Mouse (Mus musculus) splenic B cell, adult 2 months (primary cell): ENCODE data around the gene Zfp119b.

Experiments used
- DNase-seq: peaks from one replicate; pipeline ENCODE4 v3.0.0-alpha.2; 2011; ENCODE audit warnings: low read depth, low spot score
- H3K27me3 ChIP-seq: 2 replicates; pipeline ENCODE4 v1.6.1; 2012; ENCODE audit warnings: mild to moderate bottlenecking, low read length, moderate library complexity, mixed read lengths; ENCODE audit not compliant: control insufficient read depth, poor library complexity, insufficient read depth, severe bottlenecking
- H3K36me3 ChIP-seq: 2 replicates; pipeline ENCODE4 v1.6.1; 2012; ENCODE audit warnings: mild to moderate bottlenecking, low read length, moderate library complexity, mixed read lengths; ENCODE audit not compliant: control insufficient read depth, poor library complexity, insufficient read depth, severe bottlenecking

Gene Zfp119b

DNA sequence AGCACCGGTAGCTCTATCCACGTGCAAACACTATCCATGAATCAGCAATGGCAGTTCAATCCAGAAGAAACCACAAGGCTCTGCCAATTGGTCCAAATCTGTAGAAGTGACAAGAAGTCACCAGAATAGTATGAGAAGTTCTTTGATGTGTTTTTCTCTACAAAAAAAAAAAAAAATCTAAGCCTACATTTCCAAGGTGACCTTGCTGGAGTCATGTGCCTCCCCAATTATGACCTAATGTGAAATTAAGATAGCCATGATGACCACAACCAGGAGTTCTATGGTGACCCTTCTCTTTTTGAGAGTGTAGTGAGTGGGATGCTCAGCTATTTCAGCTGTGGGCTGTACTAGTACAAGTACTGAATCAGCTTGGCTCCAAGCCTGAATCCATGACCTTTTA, at the start of gene Zfp119b:
Gene Zfp119b (minus strand): TSS at position 101 of the 400 bp plus-strand sequence.
- no peaks in the 10 kb centered on the region for H3K27me3 ChIP-seq
- H3K36me3 ChIP-seq = no peaks in the 10 kb centered on the region
- no peak for DNase-seq

DNA sequence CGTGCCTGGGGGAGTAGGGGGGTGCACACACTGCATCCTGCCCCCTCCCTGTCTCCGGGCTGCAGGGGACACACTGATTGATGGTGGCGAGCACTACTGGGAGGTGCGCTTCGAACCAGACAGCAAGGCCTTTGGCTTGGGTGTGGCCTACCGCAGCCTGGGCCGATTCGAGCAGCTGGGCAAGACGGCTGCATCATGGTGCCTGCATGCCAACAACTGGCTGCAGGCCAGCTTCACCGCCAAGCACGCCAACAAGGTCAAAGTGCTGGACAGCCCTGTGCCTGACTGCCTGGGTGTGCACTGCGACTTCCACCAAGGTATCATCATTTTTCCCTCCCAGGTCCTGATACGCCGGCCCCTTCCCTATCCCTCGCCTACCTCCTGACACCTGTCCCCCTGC, 46.7 kb upstream of the Zfp119b start:
- DNase-seq = no peak
- no peaks in the 10 kb centered on the region for H3K36me3 ChIP-seq
- H3K27me3 ChIP-seq = no peaks in the 10 kb centered on the region; the same call in 1 of the 2 replicates

DNA sequence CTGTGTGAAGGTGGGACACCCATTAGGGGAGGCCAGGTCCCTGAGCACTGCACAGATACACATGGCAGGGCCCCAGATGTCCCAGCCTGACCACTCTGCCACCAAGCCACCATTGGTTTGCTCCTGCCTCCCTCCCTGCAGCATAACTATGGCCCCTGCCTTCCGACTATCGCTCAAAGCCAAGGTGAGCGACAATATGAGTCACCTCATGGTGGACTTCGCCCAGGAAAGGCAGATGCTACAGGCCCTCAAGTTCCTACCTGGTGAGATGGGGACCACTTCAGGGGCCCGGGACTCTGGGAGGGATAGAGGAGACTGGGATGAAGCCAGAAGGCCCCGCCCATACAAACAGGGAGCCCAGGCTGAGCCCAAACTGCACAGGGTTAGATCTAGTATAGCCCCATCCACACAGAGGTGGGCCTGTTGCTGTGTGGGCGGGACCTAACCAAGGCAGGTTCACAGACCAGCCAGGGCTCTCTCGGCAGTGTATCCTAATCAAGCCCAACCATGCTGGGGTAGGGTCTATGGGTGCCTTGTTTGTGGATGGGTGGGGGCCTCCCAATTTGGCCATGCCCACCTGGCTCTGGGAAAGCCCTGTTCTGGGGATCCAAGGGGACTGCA, 41.1 kb upstream of the Zfp119b start:
- Histone ChIP-seq H3K27me3 (no peaks in the 10 kb centered on the region), H3K36me3 (no peaks in the 10 kb centered on the region)
- no peak for DNase-seq

DNA sequence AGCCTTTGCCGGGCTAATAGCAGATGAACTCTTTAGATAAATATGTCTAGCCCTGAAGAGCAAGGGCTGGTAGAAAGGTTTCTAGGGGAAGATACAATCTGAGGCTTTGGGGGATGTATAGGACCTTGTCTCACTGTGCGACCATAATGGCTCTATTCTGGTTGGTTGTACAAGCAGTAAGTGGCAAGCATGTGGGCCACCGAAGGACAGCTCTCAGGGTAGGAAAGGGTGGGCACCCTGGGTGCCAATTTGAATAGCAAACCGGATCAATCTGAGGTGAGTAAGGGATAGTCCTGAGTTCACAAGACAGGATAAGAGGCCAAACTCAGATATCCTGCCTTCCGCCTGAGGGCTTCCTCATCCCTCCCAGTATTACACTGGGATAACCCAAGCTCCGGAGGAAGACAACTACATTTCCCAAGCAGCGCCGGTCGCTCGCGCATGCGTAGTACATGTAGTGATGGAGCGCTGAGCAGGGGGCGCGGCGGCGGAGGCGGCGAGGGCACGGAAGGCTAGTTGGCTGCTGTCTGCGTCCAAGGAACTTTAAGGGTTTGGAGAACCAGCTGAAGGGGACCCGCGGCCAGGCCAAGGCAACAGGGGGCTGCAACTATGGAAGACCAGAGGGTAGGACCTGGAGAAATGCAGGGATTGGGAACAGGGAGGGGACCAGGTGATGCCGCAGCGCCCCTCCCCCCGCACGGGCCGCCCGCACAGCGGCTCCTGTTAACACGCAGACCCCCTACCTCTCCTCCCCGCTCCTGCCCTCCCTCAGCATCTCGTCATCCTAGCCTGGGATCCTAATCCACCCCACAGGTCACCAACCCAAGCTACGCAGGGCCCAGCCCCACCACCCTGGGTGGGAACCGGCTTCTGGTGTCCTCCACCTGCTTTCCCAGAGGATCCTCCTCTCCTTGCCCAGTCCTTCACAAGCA, 37.0 kb upstream of the Zfp119b start, which contains the start of gene Fsd1:
Gene Fsd1 (plus strand): TSS at position 480 of the 932 bp plus-strand sequence.
- DNase-seq = no peak
- no peaks in the 10 kb centered on the region for H3K27me3 ChIP-seq
- H3K36me3 ChIP-seq = no peaks in the 10 kb centered on the region

DNA sequence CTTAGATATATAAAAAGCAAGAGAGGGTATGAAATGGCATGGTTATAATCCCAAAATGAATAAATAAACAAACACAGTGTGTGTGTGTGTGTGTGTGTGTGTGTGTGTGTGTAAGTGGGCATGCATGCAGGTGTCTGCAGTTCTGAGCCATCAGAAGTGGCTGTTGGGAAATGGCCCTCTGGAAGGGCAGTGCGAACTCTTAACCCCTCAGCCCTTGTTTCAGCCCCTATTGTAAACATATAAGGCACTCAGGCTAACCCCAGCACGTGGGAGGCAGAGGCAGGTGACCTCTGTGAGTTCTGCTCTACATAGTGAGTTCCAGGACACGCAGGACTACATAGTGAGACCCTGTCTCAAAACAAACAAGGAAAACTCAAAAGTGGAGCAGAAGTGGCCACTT, 28.0 kb upstream of the Zfp119b start:
- no peaks in the 10 kb centered on the region for H3K36me3 ChIP-seq
- DNase-seq = no peak
- no peaks in the 10 kb centered on the region for H3K27me3 ChIP-seq

DNA sequence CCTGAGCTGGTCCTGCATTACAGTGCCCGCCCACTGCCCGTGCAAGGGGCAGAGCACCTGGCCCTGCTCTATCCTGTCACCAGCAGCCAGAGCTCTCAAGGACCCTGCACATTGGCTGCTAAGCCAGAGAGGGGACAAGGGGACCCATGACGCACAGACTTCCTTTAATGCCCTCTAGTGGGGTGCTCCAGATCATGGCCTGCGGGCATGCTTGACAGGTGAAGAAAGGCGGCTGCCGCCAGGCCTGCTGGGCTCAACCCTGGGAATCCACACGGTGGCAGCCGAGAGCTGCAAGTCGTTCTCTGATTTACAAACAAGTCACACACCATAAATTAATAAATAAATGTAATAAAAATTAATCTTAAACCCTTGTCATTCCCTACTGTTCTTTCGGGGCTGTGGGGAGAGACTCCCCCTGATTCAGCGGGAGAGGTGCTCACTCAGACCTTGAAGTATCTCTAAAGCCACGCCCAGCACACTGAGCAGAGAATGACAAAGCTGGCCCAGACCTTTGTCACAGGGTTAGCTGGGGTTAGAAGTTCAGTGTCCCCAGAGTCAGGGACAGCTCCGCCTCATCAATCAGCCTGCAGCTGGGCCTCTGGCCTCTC, 27.1 kb upstream of the Zfp119b start:
- H3K36me3 ChIP-seq = no peaks in the 10 kb centered on the region
- H3K27me3 ChIP-seq = no peaks in the 10 kb centered on the region
- peak; percentile 84 for DNase-seq

DNA sequence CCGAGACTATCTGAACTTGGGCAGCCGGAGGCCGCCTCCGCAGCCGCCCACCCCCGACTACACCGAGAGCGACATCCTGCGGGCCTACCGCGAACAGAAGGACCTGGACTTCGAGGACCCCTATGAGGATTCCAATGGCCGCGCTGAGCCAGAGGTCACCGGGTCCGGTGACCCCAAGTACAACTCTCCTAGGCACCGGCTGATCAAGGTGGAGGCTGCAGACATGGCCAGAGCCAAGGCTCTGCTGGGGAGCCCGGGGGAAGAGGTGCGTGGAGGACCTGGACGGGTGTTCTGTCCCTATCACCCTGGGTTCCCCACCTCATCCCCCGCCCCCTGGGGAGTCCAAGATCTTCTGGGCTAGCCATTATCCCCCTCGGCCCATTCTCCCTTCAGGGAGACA, 22.2 kb upstream of the Zfp119b start:
- H3K36me3 ChIP-seq = no peaks in the 10 kb centered on the region
- DNase-seq = no peak
- no peaks in the 10 kb centered on the region for H3K27me3 ChIP-seq

DNA sequence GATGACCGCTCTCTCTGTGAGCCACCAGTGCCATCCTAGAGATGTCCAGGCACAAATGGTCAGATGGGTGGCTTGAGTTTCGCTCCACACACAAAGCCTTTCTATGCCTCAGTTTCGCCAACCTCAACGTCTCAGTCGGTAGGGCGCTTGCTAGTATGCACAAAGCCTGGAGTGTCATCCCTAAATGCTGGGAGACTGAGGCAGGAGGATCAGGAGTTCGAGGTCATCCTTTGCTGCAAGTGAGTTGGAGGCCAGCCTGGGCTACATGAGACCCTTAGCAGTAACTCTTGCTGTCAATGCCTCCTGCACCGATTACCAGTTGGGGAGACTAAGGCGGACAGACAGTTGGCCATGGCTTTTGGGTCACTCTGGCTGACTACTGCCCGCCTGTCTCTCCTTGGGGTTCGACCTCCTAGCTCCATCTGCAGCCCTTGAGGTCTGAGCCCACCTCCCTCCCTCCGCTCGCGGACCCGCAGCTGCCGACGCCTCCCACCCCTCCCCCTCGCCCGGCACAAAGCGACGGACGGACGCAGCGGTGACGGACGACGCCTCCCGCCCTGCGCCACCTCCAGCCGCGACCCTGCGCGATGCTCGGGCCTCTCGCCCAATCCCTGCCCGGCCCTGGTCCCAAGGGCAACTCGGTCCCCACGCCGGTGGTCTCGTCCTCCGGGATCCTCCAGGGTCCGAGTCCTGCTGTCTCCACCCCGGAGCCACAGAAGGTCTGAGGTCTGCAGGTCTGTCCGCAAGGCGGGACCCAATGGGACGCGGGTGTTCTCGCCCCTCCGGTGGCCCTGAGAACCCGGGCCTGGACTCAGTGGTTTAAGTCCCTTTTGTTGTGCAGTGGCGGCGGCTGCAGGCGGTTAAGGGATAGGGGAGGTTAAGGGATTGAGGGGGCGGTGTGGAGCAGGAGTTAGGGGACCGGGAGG, 20.9 kb upstream of the Zfp119b start, which contains the start of gene Shd:
Gene Shd (plus strand): TSS at position 502 of the 926 bp plus-strand sequence.
- Histone ChIP-seq H3K36me3 (0 out of 2 replicates have a peak, but pooled peaks cover 1% of the 10 kb centered on the region), H3K27me3 (no peaks in the 10 kb centered on the region)
- DNase-seq = no peak

DNA sequence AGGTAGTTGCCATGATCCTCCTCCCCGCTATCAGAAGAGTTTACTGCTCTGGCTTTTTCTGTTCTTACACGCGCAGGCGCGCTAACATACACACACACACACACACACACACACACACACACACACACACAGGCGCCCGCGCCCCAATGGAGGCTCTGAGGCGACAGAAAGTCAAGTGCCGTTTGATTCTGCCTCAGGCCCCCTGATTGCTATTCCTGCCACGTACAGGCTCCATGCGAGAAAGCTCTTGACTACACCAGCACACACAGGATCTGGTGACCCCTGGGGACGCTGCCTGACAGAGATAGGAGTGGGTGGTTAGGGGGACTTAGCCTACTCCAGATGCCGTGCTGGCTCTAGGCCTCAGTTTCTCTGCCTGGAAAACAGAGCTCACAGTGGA, 20.3 kb upstream of the Zfp119b start:
- DNase-seq = no peak
- H3K36me3 ChIP-seq = 0 out of 2 replicates have a peak, but pooled peaks cover 1% of the 10 kb centered on the region
- no peaks in the 10 kb centered on the region for H3K27me3 ChIP-seq

DNA sequence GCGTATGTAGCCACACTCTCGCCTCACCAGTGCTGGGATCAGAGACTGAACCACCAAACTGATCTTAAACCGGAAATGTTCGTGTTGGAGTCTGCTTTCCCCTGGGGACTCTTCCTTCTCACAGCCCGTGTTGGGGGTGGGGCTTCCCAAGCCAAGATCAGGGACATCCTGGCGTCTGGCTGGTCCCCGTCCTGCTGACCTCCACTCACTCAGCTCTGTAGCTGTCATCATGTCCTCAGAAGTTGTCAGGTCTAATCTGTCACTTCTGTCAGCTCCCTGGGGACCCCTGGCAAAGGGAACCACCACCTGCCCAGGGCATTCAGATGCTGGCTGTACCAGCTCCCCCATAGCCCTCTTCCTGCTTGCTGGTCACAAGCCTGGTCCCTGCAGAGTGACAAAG, 18.9 kb upstream of the Zfp119b start:
- H3K27me3 ChIP-seq = no peaks in the 10 kb centered on the region
- DNase-seq = no peak
- H3K36me3 ChIP-seq = 0 out of 2 replicates have a peak, but pooled peaks cover 1% of the 10 kb centered on the region

DNA sequence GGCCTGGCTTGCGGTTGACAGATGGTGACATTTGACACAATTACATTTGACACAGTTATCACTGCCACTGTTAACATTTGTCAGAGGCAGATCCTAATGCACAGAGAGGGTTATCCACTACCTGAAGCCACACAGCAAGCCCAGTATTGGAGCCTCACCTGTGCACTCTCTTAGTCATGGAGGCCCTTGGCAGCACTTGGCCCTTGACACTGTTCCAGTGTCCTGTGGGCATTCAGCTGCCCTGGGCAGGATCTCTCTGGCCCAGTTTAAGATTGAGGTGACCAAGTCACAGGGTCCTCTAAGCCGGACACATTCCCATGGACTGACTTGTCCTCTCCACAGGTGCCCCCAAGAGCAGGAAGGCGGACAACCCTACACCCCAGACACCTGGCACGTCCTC, 17.9 kb upstream of the Zfp119b start:
- H3K36me3 ChIP-seq = 0 out of 2 replicates have a peak, but pooled peaks cover 1% of the 10 kb centered on the region
- no peaks in the 10 kb centered on the region for H3K27me3 ChIP-seq
- DNase-seq = no peak

DNA sequence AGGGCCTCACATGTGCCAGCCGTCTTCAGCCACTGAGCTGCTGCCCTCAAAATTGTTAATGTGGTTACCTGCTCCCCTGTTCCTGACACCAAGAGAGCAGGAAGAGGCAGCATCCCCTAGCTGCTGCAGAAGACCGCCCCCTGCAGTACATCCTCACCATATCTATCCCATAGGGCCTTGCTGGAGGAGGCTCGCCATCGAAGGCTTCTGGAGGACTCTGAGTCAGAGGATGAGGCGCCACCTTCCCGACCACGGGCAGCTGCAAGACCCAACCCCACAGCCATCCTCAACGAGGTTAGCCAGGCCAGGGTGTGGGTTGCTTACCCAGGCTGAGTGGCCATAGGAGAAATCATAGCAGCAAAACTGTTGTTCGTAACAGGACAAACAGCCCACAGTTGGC, 15.7 kb upstream of the Zfp119b start:
- Histone ChIP-seq H3K36me3 (0 out of 2 replicates have a peak, but pooled peaks cover 1% of the 10 kb centered on the region), H3K27me3 (no peaks in the 10 kb centered on the region)
- no peak for DNase-seq

DNA sequence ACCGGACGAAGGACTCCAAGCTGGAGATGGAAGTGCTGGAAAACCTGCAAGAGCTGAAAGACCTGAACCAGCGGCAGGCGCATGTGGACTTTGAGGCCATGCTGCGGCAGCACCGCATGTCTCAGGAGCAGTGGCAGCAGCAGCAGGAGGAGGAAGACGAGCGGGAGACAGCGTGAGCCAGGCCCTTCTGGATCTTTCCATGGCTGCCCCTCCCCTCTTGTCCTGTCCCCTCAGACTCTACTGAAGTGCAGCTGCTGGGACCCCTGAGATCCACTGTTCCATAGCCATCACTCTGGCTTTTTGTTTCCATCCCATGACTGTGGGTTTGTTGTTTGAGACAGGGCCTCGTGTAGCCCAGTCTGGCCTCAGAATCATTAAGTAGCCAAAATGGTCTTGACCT, 15.2 kb upstream of the Zfp119b start:
- H3K27me3 ChIP-seq = no peaks in the 10 kb centered on the region
- DNase-seq = no peak
- 0 out of 2 replicates have a peak, but pooled peaks cover 1% of the 10 kb centered on the region for H3K36me3 ChIP-seq

DNA sequence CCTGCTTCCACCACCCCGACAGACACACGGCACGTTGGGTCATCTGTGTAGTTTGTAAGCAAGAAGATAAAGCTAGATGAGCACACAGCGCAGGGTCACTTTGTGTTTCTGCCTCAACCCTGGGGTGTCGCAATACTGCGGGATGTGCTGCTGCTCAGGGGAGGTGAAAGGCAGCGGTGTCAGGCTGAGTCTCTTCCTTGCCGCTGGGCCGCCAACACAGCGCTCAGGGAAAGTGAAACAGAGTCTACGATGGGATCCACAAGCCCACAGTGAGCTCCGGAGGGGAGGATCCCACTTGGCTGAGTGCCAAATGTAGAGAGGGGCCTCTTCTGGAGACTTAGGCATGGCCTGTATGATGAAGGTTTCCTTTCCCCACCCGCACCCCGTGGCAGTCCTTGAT, 13.9 kb upstream of the Zfp119b start:
- DNase-seq = no peak
- Histone ChIP-seq H3K36me3 (0 out of 2 replicates have a peak, but pooled peaks cover 1% of the 10 kb centered on the region), H3K27me3 (no peaks in the 10 kb centered on the region)
